Mouse (Mus musculus) Muller cell, postnatal 12 days (primary cell): ENCODE measurements around the gene Cd200r4.
A peak's percentile ranks its signal among the peaks of the same experiment; 100 is the strongest.
"Not testable (repeated sequence)": the region's sequence is repeated elsewhere in the genome, so short reads cannot be mapped to it uniquely, and the experiment has no call there.

Experiments used
- DNase-seq: peaks from one replicate; pipeline ENCODE4 v3.0.0-alpha.2; 2015; ENCODE audit errors: inconsistent ontology term

The Cd200r4 gene

GRCm38 (mm10) chr16:44811544-44811943 lies at the start of gene Cd200r4:
Gene Cd200r4 (plus strand): TSS chr16:44811733.
- no peak for DNase-seq

DNA sequence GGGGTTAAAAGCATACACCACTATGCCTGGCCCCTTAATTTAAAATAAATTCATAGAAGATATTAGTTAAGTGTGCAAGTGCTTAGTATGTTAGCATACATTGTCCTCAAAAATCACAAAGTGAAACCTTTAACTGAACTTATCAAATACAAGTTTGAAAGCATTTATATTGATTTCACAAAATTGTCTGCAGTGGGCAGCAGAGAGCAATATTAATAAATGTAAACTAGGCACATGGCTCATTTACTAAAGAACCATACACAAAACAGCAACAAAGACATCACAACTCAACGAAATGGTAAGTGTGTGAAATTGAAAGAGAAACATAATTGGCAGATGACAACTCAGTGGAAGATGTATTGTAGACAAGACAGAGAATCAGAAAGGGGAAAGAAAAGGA lies 49.7 kb upstream of the Cd200r4 start:
- no peak for DNase-seq

DNA sequence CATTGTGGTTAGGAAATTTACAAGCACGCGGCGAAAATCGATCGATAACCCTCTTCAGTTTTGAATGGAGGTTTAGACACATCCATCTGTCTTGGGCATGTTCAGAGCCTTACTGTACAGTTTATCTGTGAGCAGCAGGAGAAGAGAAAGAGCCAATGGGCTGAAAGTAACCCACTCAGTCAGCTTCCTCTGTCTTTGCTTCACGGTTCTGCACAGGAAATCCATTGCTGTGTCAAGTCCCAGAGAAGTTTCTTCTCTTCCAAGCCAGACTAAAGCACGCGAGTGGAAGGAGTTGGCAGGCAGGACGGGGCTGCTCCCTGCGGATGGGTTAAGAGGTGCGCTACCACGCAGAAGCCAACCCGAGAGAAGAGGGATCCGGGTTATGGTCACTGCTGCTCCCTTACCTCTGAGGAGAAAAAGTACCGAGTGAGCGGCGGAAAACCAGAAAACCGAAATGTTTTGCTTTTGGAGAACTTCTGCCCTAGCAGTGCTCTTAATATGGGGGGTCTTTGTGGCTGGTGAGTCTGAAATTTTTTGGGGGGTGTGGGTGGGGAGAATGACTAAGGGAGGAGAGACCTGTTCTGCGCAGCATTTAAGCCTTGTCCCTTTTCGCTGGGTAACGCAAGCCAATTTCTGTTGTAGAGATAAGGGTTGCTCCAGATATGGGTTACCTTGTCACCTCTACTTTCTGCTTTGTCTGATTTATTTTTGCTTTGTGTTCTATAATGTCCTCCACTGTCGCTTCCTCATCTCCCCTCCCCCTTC lies 45.8 kb upstream of the Cd200r4 start, which contains the start of gene Cd200r1:
Gene Cd200r1, plus strand, starts transcription at position 182 of the 765 bp plus-strand sequence.
- DNase-seq = no peak

GRCm38 (mm10) chr16:44766320-44766892 lies 45.1 kb upstream of the Cd200r4 start:
- DNase-seq = no peak

DNA sequence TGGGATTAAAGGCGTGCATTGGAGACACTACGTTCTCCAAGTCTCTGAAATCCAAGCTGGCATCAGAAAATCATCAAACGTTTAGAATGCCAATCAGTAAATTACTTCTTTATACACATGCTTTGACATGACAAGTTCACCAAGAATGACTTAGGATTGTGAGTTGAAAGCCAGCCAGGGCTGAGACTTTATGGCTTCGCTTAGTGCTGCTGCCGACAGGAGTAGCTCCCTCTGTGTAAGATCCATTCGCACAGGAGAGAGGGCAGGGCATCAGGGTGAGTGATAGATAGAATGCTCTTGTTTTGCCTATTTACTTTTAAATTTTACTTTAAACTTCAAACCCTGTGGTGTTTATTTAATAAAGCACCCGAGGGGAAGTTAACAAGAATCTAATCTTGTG lies 44.0 kb upstream of the Cd200r4 start:
- DNase-seq = no peak

GRCm38 (mm10) chr16:44767967-44768366 lies 43.6 kb upstream of the Cd200r4 start:
- DNase-seq = peak; percentile 57

DNA sequence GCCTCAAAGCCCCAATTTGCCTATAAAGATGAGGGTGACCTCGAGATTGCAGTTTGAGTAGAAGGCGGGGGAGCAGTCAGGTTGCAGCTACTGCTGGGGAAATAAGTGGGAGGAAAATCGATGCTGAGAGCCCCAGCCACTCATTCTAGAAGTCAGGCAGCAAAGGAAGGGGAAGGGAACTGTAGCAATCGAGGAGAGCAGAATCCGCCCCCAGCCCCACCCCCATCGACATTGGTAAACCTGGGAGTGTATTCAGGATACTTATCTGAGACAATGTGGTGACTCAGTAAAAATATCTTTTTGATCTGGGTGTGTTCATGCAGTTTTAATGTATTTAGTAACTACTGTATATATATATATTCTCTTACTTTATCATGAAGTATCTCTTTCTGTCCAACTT lies 39.0 kb upstream of the Cd200r4 start:
- DNase-seq = no peak

DNA sequence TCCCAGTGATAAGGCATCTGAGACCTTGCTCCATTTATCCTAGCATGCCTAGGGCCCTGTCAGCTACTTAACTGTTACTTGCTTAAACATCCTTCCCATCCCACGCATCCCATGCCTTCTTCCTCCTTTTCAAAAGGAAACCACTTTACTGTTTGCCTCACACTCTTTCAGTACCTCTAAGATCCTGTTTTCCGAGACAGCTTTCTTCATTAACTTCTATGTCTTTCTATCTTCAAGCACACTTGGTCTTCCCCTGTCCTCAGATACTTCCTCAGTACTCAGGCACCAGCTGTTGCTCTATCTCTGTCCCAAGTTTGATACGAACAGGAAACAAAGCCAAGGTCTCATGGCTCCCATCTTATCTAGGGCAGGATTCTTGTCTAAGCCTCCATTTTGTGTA lies 37.9 kb upstream of the Cd200r4 start:
- DNase-seq = no peak

DNA sequence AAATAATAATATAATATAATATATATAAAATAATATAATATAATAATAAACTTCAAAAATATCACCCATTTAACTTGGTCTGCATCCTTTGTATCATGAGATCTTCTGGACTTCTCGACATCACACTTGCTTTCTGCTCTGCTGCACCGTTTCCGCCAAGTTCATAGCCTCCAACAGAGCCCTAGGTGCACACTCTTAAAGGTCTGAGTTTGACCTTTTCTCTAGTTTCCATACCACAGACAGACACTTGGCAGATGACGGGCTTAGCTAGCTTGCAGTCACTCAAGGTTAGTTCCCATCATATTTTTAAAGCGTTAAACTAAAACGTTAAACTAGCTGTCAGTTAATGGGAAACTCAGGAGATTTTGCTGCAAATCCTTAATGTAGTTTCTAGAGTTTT lies 37.3 kb upstream of the Cd200r4 start:
- DNase-seq = no peak

DNA sequence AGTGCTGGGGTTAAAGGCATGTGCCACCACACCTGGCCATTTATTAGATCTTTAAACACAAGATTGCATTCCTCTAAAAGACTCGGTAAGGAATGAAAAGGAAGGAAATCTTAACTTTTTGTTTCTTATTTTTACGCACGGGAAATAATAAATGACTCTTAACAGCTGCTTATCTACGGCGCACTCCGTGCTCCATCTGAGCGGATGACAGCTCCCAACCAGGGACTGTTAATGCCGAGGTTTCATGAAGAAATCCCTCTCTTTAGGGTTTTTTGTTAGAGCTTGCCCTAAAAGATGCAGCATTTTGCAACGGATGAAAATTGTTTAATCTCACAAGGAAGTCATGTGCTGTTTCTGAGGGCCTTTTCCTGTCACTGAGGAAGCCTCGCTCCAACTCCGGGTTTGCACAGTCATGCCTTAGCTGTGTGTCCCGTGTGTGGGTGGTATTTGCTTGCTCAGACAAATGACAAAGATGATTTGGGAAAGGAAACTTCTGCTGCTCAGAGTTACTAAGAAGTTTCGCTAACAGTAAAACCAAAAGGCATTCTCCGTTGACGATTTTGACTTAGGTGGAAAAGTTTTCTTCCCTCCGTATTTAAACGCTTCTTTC lies 32.9 kb upstream of the Cd200r4 start:
- no peak for DNase-seq

- no peak for DNase-seq
Observed at GRCm38 (mm10) chr16:44779494-44779893, 32.0 kb upstream of the Cd200r4 start.

DNA sequence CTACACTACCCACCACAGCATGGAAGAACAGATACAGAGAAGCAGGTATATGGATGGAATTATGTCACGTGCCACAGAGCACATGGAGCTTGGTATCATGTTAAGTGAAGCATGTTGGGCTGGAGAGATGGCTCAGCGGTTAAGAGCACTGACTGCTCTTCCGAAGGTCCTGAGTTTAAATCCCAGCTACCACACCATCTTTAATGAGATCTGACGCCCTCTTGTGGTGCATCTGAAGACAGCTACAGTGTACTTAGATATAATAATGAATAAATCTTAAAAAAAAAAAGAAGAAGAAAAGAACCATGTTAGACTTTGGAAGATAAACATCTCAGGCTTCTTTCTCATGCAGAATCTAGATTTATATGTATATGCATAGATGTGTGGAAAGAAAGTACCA lies 30.8 kb upstream of the Cd200r4 start:
- DNase-seq = no peak

- no peak for DNase-seq
Observed at GRCm38 (mm10) chr16:44786934-44787333, 24.6 kb upstream of the Cd200r4 start.

DNA sequence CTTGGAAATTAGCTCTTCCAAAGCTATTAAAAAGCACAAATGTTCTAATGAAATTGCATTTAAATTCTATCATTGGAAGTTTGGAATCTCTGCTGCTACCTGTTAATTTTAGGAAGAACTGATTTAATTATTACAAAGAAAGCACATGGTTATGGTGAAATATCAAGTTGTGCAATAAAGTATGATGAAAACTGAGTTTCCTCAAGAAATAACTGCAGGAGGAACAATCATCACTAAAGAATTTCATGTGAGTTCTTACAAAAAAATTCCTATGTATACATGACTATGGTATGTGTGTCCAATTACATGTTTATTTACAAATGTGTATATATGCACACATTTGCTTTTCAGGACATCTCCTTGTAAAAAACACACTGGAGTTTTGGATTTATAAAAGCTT lies 17.1 kb upstream of the Cd200r4 start:
- no peak for DNase-seq

GRCm38 (mm10) chr16:44805976-44806375 lies 5.6 kb upstream of the Cd200r4 start:
- DNase-seq = no peak

- DNase-seq = not testable (repeated sequence)
Observed at GRCm38 (mm10) chr16:44810223-44810622, 1.3 kb upstream of the Cd200r4 start.

- no peak for DNase-seq
Observed at GRCm38 (mm10) chr16:44812468-44813065, 1.0 kb downstream of the Cd200r4 start.

DNA sequence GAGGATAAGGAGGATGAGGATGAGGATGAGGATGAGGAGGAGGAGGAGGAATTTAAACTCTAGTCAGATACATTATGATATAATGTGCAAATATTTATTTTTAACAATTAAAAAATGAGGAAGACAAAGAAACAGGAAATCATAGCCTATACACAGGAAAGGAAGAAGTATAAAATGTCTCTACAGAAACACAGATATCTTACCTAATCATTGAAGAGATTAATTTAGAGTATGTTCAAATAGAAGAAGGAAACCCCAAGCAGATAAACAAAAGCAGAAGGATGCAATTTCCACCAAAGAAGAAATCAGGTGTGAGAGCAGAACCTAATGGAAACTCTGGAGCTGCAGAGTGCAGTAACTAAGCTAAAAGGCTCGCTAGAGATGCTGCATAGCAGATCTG lies 6.5 kb downstream of the Cd200r4 start:
- no peak for DNase-seq

- DNase-seq = no peak
Observed at GRCm38 (mm10) chr16:44820545-44820944, 9.0 kb downstream of the Cd200r4 start.

- no peak for DNase-seq
Observed at GRCm38 (mm10) chr16:44832286-44832685, 20.8 kb downstream of the Cd200r4 start.

DNA sequence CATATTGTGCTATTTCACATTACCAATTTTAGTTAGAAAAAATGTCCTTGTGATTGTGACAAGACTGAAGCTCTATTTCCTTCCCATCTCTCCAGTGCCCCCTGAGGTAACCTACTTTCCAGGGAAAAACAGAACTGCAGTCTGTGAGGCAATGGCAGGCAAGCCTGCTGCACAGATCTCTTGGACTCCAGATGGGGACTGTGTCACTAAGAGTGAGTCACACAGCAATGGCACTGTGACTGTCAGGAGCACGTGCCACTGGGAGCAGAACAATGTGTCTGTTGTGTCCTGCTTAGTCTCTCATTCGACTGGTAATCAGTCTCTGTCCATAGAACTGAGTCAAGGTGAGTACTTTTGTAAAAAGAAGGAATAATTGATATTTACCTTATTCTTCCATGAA lies 21.7 kb downstream of the Cd200r4 start:
- peak; percentile 30 for DNase-seq

DNA sequence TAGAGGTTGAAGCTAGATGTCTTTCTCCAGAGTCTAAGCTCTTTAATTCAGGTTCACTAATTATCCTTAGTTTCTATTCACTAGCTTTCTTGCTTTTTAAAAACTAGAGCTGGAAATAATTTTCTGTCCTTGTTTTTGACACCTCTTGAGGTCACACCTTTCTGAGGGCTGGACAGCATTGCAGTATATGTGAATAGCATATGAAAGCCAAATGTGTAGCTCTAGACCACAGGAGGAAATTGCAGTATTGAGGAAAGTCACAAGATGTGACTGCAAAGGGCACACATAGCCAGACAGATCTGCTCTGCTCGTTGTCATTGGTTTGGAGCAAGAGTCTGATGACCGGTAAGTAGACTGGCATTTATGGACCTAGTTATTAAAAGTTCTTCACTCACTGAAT lies 55.3 kb downstream of the Cd200r4 start, which contains the start of gene Cd200r2:
Gene Cd200r2, plus strand, starts transcription at position 301 of the 400 bp plus-strand sequence.
- no peak for DNase-seq

GRCm38 (mm10) chr16:44875178-44875577 lies 63.6 kb downstream of the Cd200r4 start:
- DNase-seq = no peak
